Mouse (Mus musculus): Measurements from ENCODE around the gene E030030I06Rik. TPM values are rescaled to one million over a fixed set of nuclear protein-coding genes. Genes with fewer than 3 reads are reported as not detected.
"Not testable (repeated sequence)": the region's sequence is repeated elsewhere in the genome, so short reads cannot be mapped to it uniquely, and the experiment has no call there.

Gene E030030I06Rik
- total and polyA plus RNA-seq, 2 experiments from 2014 or later, result 1.9 TPM; not detected in 1

- not testable (repeated sequence) for H3K36me3 ChIP-seq (ENCODE audit: insufficient read depth, low read length); H3K4me3 ChIP-seq (ENCODE audit: low read depth, low read length); ATAC-seq (ENCODE audit: low FRiP score); H3K27ac ChIP-seq (ENCODE audit: low read depth, low read length); H3K4me1 ChIP-seq (ENCODE audit: insufficient read depth, low read length); H3K9ac ChIP-seq (replicated peaks; ENCODE audit: low read length, poor library complexity, severe bottlenecking); H3K4me2 ChIP-seq (ENCODE audit: low read depth, low read length, poor library complexity, severe bottlenecking); DNase-seq (ENCODE audit: low spot score); H3K9me3 ChIP-seq (ENCODE audit: low read length); H3K27me3 ChIP-seq (ENCODE audit: insufficient read depth, low read length)
- WGBS, result 78% methylated on average over 2 of the region's 2 CpGs
Measured at GRCm38 (mm10) chr10:22166025-22166424, 17.0 kb upstream of the E030030I06Rik start.

- not testable (repeated sequence) for H3K9ac ChIP-seq (replicated peaks; ENCODE audit: low read length, poor library complexity, severe bottlenecking); H3K27ac ChIP-seq (ENCODE audit: low read depth, low read length); H3K4me2 ChIP-seq (ENCODE audit: low read depth, low read length, poor library complexity, severe bottlenecking); ATAC-seq (ENCODE audit: low FRiP score); H3K4me1 ChIP-seq (ENCODE audit: insufficient read depth, low read length); H3K27me3 ChIP-seq (ENCODE audit: insufficient read depth, low read length); H3K36me3 ChIP-seq (ENCODE audit: insufficient read depth, low read length); DNase-seq (ENCODE audit: low spot score); H3K4me3 ChIP-seq (ENCODE audit: low read depth, low read length); H3K9me3 ChIP-seq (ENCODE audit: low read length)
- 63% methylated on average over 4 of the region's 5 CpGs for whole genome bisulfite sequencing
Measured at GRCm38 (mm10) chr10:22165328-22166003, 16.4 kb upstream of the E030030I06Rik start.

GRCm38 (mm10) chr10:22163705-22164583 is 14.9 kb upstream of the E030030I06Rik start:
- not testable (repeated sequence) for H3K36me3 ChIP-seq (ENCODE audit: insufficient read depth, low read length); H3K4me3 ChIP-seq (ENCODE audit: low read depth, low read length); H3K4me1 ChIP-seq (ENCODE audit: insufficient read depth, low read length); H3K9ac ChIP-seq (replicated peaks; ENCODE audit: low read length, poor library complexity, severe bottlenecking); H3K27ac ChIP-seq (ENCODE audit: low read depth, low read length); H3K4me2 ChIP-seq (ENCODE audit: low read depth, low read length, poor library complexity, severe bottlenecking); H3K9me3 ChIP-seq (ENCODE audit: low read length); DNase-seq (ENCODE audit: low spot score)
- 38% methylated on average over 13 of the region's 16 CpGs for WGBS
- ATAC-seq (ENCODE audit: low FRiP score), result peak; percentile 49
- peaks cover 10% of the 10 kb centered on the region; the same call in 1 of the 2 replicates for H3K27me3 ChIP-seq (ENCODE audit: insufficient read depth, low read length)
- peak; percentile 69 for TF ChIP-seq CTCF (IDR thresholded peaks at IDR 0.05)

- not testable (repeated sequence) for H3K4me1 ChIP-seq (ENCODE audit: insufficient read depth, low read length); H3K9ac ChIP-seq (replicated peaks; ENCODE audit: low read length, poor library complexity, severe bottlenecking); H3K9me3 ChIP-seq (ENCODE audit: low read length); H3K4me3 ChIP-seq (ENCODE audit: low read depth, low read length); DNase-seq (ENCODE audit: low spot score); H3K36me3 ChIP-seq (ENCODE audit: insufficient read depth, low read length); H3K4me2 ChIP-seq (ENCODE audit: low read depth, low read length, poor library complexity, severe bottlenecking); ATAC-seq (ENCODE audit: low FRiP score); H3K27ac ChIP-seq (ENCODE audit: low read depth, low read length)
- WGBS, result 10% methylated on average over 9 of the region's 9 CpGs
- H3K27me3 ChIP-seq (ENCODE audit: insufficient read depth, low read length), result peaks cover 16% of the 10 kb centered on the region; the same call in 1 of the 2 replicates
Measured at GRCm38 (mm10) chr10:22163279-22163678, 14.2 kb upstream of the E030030I06Rik start.

GRCm38 (mm10) chr10:22159581-22160140 is 10.6 kb upstream of the E030030I06Rik start:
- DNase-seq (ENCODE audit: low spot score) (no peak), ATAC-seq (ENCODE audit: low FRiP score) (no peak)
- H3K9ac ChIP-seq (replicated peaks; ENCODE audit: low read length, poor library complexity, severe bottlenecking), result no peak overlapping the region
- H3K27ac ChIP-seq (ENCODE audit: low read depth, low read length), result no peak overlapping the region
- H3K4me2 ChIP-seq (ENCODE audit: low read depth, low read length, poor library complexity, severe bottlenecking), result no peak overlapping the region
- peaks cover 34% of the 10 kb centered on the region for H3K27me3 ChIP-seq (ENCODE audit: insufficient read depth, low read length)
- no peaks in the 10 kb centered on the region for H3K36me3 ChIP-seq (ENCODE audit: insufficient read depth, low read length)
- 3% methylated on average over 23 of the region's 23 CpGs for WGBS
- no peaks in the 10 kb centered on the region for H3K4me1 ChIP-seq (ENCODE audit: insufficient read depth, low read length)
- no peak overlapping the region for H3K4me3 ChIP-seq (ENCODE audit: low read depth, low read length)
- H3K9me3 ChIP-seq (ENCODE audit: low read length), result no peaks in the 10 kb centered on the region
- no peak for TF ChIP-seq CTCF (IDR thresholded peaks at IDR 0.05)

GRCm38 (mm10) chr10:22159131-22159561 is 10.1 kb upstream of the E030030I06Rik start:
- H3K36me3 ChIP-seq (ENCODE audit: insufficient read depth, low read length), result no peaks in the 10 kb centered on the region
- WGBS, result 1% methylated on average over 24 of the region's 24 CpGs
- TF ChIP-seq CTCF (IDR thresholded peaks at IDR 0.05), result no peak
- no peak overlapping the region for H3K9ac ChIP-seq (replicated peaks; ENCODE audit: low read length, poor library complexity, severe bottlenecking)
- H3K4me1 ChIP-seq (ENCODE audit: insufficient read depth, low read length), result no peaks in the 10 kb centered on the region
- H3K9me3 ChIP-seq (ENCODE audit: low read length), result no peaks in the 10 kb centered on the region
- no peak overlapping the region for H3K4me2 ChIP-seq (ENCODE audit: low read depth, low read length, poor library complexity, severe bottlenecking)
- DNase-seq (ENCODE audit: low spot score) (no peak), ATAC-seq (ENCODE audit: low FRiP score) (no peak)
- H3K27me3 ChIP-seq (ENCODE audit: insufficient read depth, low read length), result peaks cover 34% of the 10 kb centered on the region
- H3K27ac ChIP-seq (ENCODE audit: low read depth, low read length), result no peak overlapping the region
- H3K4me3 ChIP-seq (ENCODE audit: low read depth, low read length), result no peak overlapping the region
